ENCODE assay signal across 9 mouse cellular contexts in genomic region chr19:44837426-44838205, GRCm38 (mm10).
DNase-seq lines count a peak whose midpoint lies in the region; ATAC-seq lines count a peak whose summit lies in the region.
"Had no signal": no experiment of that assay in that cellular context is flagged by ENCODE, and none has a peak within 500 bp of the region (broad histone marks: within the 10 kb centered on the region; RNA-seq: fewer than 3 reads in every experiment).

No protein-coding gene starts in this region.

- peak overlapping the region; percentile 82 for H3K4me2 ChIP-seq in heart, embryonic 11.5 days

- H3K27ac ChIP-seq in heart, embryonic 11.5 days (ENCODE audit: low read depth, low read length), result no peak overlapping the region
- H3K27ac ChIP-seq: liver, embryonic 13.5 days had no signal

- peak; percentile 49 for DNase-seq in ovary, postnatal 36 days (ENCODE audit: low spot score)
- no peak for DNase-seq in ovary, postnatal 14 days (ENCODE audit: low spot score)
- peak; percentile 52 to 61 for DNase-seq in kidney, adult 8-10 months
- DNase-seq in neural tube, embryonic 10.5 days (ENCODE audit: extremely low spot score, low spot score), result peak; percentile 47
- no peak for DNase-seq in left cerebral cortex, postnatal 25 days (ENCODE audit: low spot score in 2 of 2)
- no peak for DNase-seq in left cerebral cortex, postnatal 14 days (ENCODE audit: low spot score in 2 of 2)
- DNase-seq: liver, embryonic 13.5 days had no signal

- H3K4me3 ChIP-seq in heart, embryonic 11.5 days (ENCODE audit: low read depth, low read length), result peak overlapping the region; percentile 52
- H3K4me3 ChIP-seq: liver, embryonic 13.5 days had no signal

- no peaks in the 10 kb centered on the region for H3K36me3 ChIP-seq in heart, embryonic 11.5 days (ENCODE audit: control insufficient read depth, insufficient read depth, low read length)
- H3K36me3 ChIP-seq: liver, embryonic 13.5 days had no signal

- 3% methylated on average over 37 of the region's 37 CpGs for WGBS in heart, embryonic 11.5 days (ENCODE audit: insufficient replicate concordance)

- no peak for ATAC-seq in heart, embryonic 11.5 days (replicated peaks; ENCODE audit: insufficient number of reproducible peaks, low FRiP score, low TSS enrichment)
- no peak for ATAC-seq in monocyte, adult 5-6 weeks (replicated peaks; ENCODE audit: insufficient number of reproducible peaks, low FRiP score, low TSS enrichment, poor library complexity, severe bottlenecking)

- peaks cover 75% of the 10 kb centered on the region for H3K27me3 ChIP-seq in heart, embryonic 11.5 days (ENCODE audit: control insufficient read depth, insufficient read depth, low read length)

- H3K4me1 ChIP-seq in heart, embryonic 11.5 days (ENCODE audit: control insufficient read depth, insufficient read depth, low read length), result peaks cover 12% of the 10 kb centered on the region

- H3K9ac ChIP-seq in heart, embryonic 11.5 days (ENCODE audit: low read depth, low read length), result no peak overlapping the region
- H3K9ac ChIP-seq: liver, embryonic 13.5 days had no signal

- no peaks in the 10 kb centered on the region for H3K9me3 ChIP-seq in heart, embryonic 11.5 days (replicated peaks; ENCODE audit: control insufficient read depth, low read length)
- H3K9me3 ChIP-seq: liver, embryonic 13.5 days had no signal

- intact Hi-C loops in left cerebral cortex, postnatal 25 days (cut with DNase I), result loop anchor here (5.0 to 10.0 kb wide), 3 partner anchors 80 to 1230 kb away; partner anchors contain the start of gene Pax2
- intact Hi-C loops in left cerebral cortex, postnatal 14 days (cut with DNase I), result no loop called here

Comparison
In these comparisons a context has a peak if more than half of its experiments do, and no peak if none do; other contexts are left out.
1. DNase-seq: peak in ovary, postnatal 36 days (single experiment), kidney, adult 8-10 months (2 of 2) and neural tube, embryonic 10.5 days (single experiment); none in ovary, postnatal 14 days (single experiment), left cerebral cortex, postnatal 25 days (0 of 2) and left cerebral cortex, postnatal 14 days (0 of 2).